Comparison of ENCODE assay signal across 21 mouse cellular contexts in the genomic region with DNA sequence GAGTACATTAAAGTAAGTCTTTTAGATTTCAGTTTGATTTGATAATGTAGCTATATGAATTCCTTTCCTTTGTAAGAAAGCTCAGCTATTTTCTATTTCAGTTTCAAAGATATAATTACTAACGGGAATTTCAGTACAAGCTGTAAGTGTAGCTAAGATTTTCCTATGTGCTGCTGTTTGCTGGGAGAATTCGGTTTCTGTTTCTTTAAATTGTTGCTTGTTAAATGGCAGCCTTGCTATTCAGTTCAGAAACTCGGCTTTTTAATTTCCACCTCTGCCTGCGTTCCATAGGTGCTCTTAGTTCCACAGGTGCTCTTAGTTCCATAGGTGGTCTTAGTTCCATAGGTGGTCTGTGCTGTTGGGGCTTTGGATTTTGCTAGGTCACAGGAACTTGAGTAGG. TPM values are rescaled to one million over a fixed set of nuclear protein-coding genes. Genes with fewer than 3 reads are reported as not detected.
DNase-seq lines count a peak whose midpoint lies in the region; ATAC-seq lines count a peak whose summit lies in the region.
"Had no signal": no experiment of that assay in that cellular context is flagged by ENCODE, and none has a peak within 500 bp of the region (broad histone marks: within the 10 kb centered on the region; RNA-seq: fewer than 3 reads in every experiment).

No protein-coding gene starts in this region.

- no peaks in the 10 kb centered on the region for H3K9me3 ChIP-seq in heart, embryonic 12.5 days (replicated peaks)
- H3K9me3 ChIP-seq in midbrain, embryonic 11.5 days (ENCODE audit: control insufficient read depth, low read length) = no peaks in the 10 kb centered on the region
- no peaks in the 10 kb centered on the region for H3K9me3 ChIP-seq in midbrain, embryonic 10.5 days (replicated peaks)
- H3K9me3 ChIP-seq: embryonic facial prominence, embryonic 10.5 days; embryonic facial prominence, embryonic 12.5 days; forebrain, embryonic 13.5 days; forebrain, embryonic 15.5 days; G1E had no signal

- 0 out of 2 replicates have a peak, but pooled peaks cover 4% of the 10 kb centered on the region for H3K4me1 ChIP-seq in heart, embryonic 12.5 days (replicated peaks)
- no peaks in the 10 kb centered on the region for H3K4me1 ChIP-seq in midbrain, embryonic 11.5 days (ENCODE audit: control insufficient read depth, insufficient read depth, low read length)
- H3K4me1 ChIP-seq in midbrain, embryonic 10.5 days = no peaks in the 10 kb centered on the region
- H3K4me1 ChIP-seq: embryonic facial prominence, embryonic 10.5 days; embryonic facial prominence, embryonic 12.5 days; forebrain, embryonic 13.5 days; forebrain, embryonic 15.5 days had no signal

- H3K27me3 ChIP-seq in heart, embryonic 12.5 days (replicated peaks) = no peaks in the 10 kb centered on the region
- H3K27me3 ChIP-seq in midbrain, embryonic 11.5 days (ENCODE audit: control insufficient read depth, insufficient read depth, low read length) = no peaks in the 10 kb centered on the region
- H3K27me3 ChIP-seq in midbrain, embryonic 10.5 days (ENCODE audit: low read depth, poor library complexity, severe bottlenecking) = no peaks in the 10 kb centered on the region
- H3K27me3 ChIP-seq: embryonic facial prominence, embryonic 12.5 days; forebrain, embryonic 13.5 days; forebrain, embryonic 15.5 days; Patski had no signal

- no peak for DNase-seq in heart, postnatal 14 days
- peak; percentile 73 for DNase-seq in midbrain, embryonic 11.5 days (ENCODE audit: low spot score, missing footprints)
- no peak for DNase-seq in midbrain, embryonic 10.5 days (ENCODE audit: low spot score)
- DNase-seq in induced T-regulatory cell, adult 2 months (ENCODE audit: low read depth) = peak; percentile 66
- DNase-seq in layer of hippocampus, adult 9-11 months = no peak
- DNase-seq: adrenal gland, adult 8-10 months; adrenal gland, postnatal 14 days; adrenal gland, postnatal 36 days; cerebellum, adult 11-12 months; cerebellum, adult 2 months; cerebellum, adult 9-10 months; cerebellum, postnatal 10 days; cerebellum, postnatal 25 days had no signal

- no peak overlapping the region for H3K4me3 ChIP-seq in heart, embryonic 12.5 days
- no peak overlapping the region for H3K4me3 ChIP-seq in midbrain, embryonic 11.5 days (ENCODE audit: low read depth, low read length)
- H3K4me3 ChIP-seq in midbrain, embryonic 10.5 days = no peak overlapping the region
- H3K4me3 ChIP-seq: embryonic facial prominence, embryonic 10.5 days; embryonic facial prominence, embryonic 12.5 days; forebrain, embryonic 13.5 days; forebrain, embryonic 15.5 days had no signal

- H3K9ac ChIP-seq in heart, embryonic 12.5 days = no peak overlapping the region
- H3K9ac ChIP-seq in midbrain, embryonic 11.5 days (ENCODE audit: low read length) = no peak overlapping the region
- H3K9ac ChIP-seq: embryonic facial prominence, embryonic 12.5 days; forebrain, embryonic 13.5 days; forebrain, embryonic 15.5 days had no signal

- intact Hi-C loops in heart, postnatal 14 days (cut with DNase I) = no loop called here

- peak overlapping the region; percentile 3; the same call in 1 of the 2 replicates for H3K27ac ChIP-seq in heart, embryonic 12.5 days (ENCODE audit: poor library complexity, severe bottlenecking)
- no peak overlapping the region for H3K27ac ChIP-seq in midbrain, embryonic 11.5 days (ENCODE audit: low read depth, low read length)
- no peak overlapping the region for H3K27ac ChIP-seq in midbrain, embryonic 10.5 days (replicated peaks)
- H3K27ac ChIP-seq: embryonic facial prominence, embryonic 10.5 days; embryonic facial prominence, embryonic 12.5 days; forebrain, embryonic 13.5 days; forebrain, embryonic 15.5 days had no signal

- no peak for ATAC-seq in heart, embryonic 12.5 days (ENCODE audit: insufficient number of reproducible peaks, low FRiP score)
- ATAC-seq in midbrain, embryonic 11.5 days (ENCODE audit: low FRiP score) = no peak
- ATAC-seq: forebrain, embryonic 13.5 days; forebrain, embryonic 15.5 days; Patski had no signal

- no peak overlapping the region for H3K4me2 ChIP-seq in heart, embryonic 12.5 days
- H3K4me2 ChIP-seq in midbrain, embryonic 11.5 days = no peak overlapping the region
- H3K4me2 ChIP-seq: embryonic facial prominence, embryonic 12.5 days; forebrain, embryonic 13.5 days; forebrain, embryonic 15.5 days had no signal

- peaks cover 56% of the 10 kb centered on the region for H3K36me3 ChIP-seq in heart, embryonic 12.5 days
- peaks cover 5% of the 10 kb centered on the region for H3K36me3 ChIP-seq in midbrain, embryonic 11.5 days (ENCODE audit: control insufficient read depth, insufficient read depth, low read length)
- H3K36me3 ChIP-seq in midbrain, embryonic 10.5 days = peaks cover 96% of the 10 kb centered on the region

- WGBS in heart, embryonic 12.5 days = 92% methylated on average over 4 of the region's 4 CpGs
- 94% methylated on average over 4 of the region's 4 CpGs for WGBS in midbrain, embryonic 11.5 days
- WGBS in midbrain, embryonic 10.5 days = 95% methylated on average over 4 of the region's 4 CpGs

RNA-seq across cellular contexts. Expression of a gene that starts 13.1 kb away (rescaled TPM):
- 0.15 and 0.22 TPM in 2 replicates for polyA plus RNA-seq in heart, embryonic 12.5 days (2016; fragmentation: Nextera tagmentation; extraction: Ambion mirVana)
- total RNA-seq in heart, postnatal 14 days (2021) = under 1 TPM; 0.24 to 0.29 TPM
- not detected in 2 replicates for polyA plus RNA-seq in midbrain, embryonic 11.5 days (2014; fragmentation: Nextera tagmentation; extraction: Ambion mirVana)
- 0.02 TPM in 1 of 2 replicates, not detected in the other for polyA plus RNA-seq in midbrain, embryonic 10.5 days (2016; fragmentation: Nextera tagmentation; extraction: Ambion mirVana)
- polyA plus RNA-seq: C2C12; forebrain, embryonic 13.5 days; G1E; Patski had no signal

RNA-seq across cellular contexts. Expression of a gene that starts 26.5 kb away (rescaled TPM):
- 31.3 and 33.0 TPM in 2 replicates for polyA plus RNA-seq in heart, embryonic 12.5 days (2016; fragmentation: Nextera tagmentation; extraction: Ambion mirVana)
- total RNA-seq in heart, postnatal 14 days (2021) = 10 to 100 TPM; 16.5 to 17.1 TPM
- 49.5 and 53.6 TPM in 2 replicates for polyA plus RNA-seq in midbrain, embryonic 11.5 days (2014; fragmentation: Nextera tagmentation; extraction: Ambion mirVana)
- polyA plus RNA-seq in midbrain, embryonic 10.5 days (2016; fragmentation: Nextera tagmentation; extraction: Ambion mirVana) = 41.5 and 43.8 TPM in 2 replicates

RNA-seq across cellular contexts. Expression of a gene that starts 26.5 kb away (rescaled TPM):
- 78.5 and 80.5 TPM in 2 replicates for polyA plus RNA-seq in heart, embryonic 12.5 days (2016; fragmentation: Nextera tagmentation; extraction: Ambion mirVana)
- 10 to 100 TPM; 83.4 to 96.4 TPM for total RNA-seq in heart, postnatal 14 days (2021)
- 51.7 and 53.7 TPM in 2 replicates for polyA plus RNA-seq in midbrain, embryonic 11.5 days (2014; fragmentation: Nextera tagmentation; extraction: Ambion mirVana)
- 54.0 and 54.6 TPM in 2 replicates for polyA plus RNA-seq in midbrain, embryonic 10.5 days (2016; fragmentation: Nextera tagmentation; extraction: Ambion mirVana)

Comparison
In these comparisons a context has a peak if more than half of its experiments do, and no peak if none do; other contexts are left out.
1. DNase-seq: peak in midbrain, embryonic 11.5 days (single experiment) and induced T-regulatory cell, adult 2 months (single experiment); none in heart, postnatal 14 days (0 of 2), midbrain, embryonic 10.5 days (single experiment) and layer of hippocampus, adult 9-11 months (single experiment).